Mouse (Mus musculus) MEL (cell line): ENCODE results near the gene Gm44579. TPM values are rescaled to one million over a fixed set of nuclear protein-coding genes. Genes with fewer than 3 reads are reported as not detected.

Experiments used
- DNase-seq: peaks from one replicate; pipeline ENCODE4 v3.0.0; 2011; ENCODE audit warnings: low read depth, low spot score
- H3K27ac ChIP-seq: 2 replicates; pipeline ENCODE4 v1.5.1; 2012; ENCODE audit warnings: low read depth, mild to moderate bottlenecking, control low read depth, low read length, moderate library complexity; ENCODE audit not compliant: control insufficient read depth
- H3K27me3 ChIP-seq, 2 experiments: fragments of 150-350 bp in 1 of 2; sonication (generic) in 1 of 2; 2 replicates each; pipeline ENCODE4 v1.6.1; 2012; ENCODE audit warnings: low read length in 2 of 2, mild to moderate bottlenecking in 2 of 2, improper control_type of control experiment in 1 of 2, moderate library complexity in 1 of 2; ENCODE audit not compliant: insufficient read depth in 2 of 2, control insufficient read depth in 1 of 2
- H3K36me3 ChIP-seq, 2 experiments: 2 replicates each; pipeline ENCODE4 v1.6.1; 2012 to 2014; ENCODE audit warnings: low read length in 2 of 2, improper control_type of control experiment in 1 of 2, inconsistent platforms in 1 of 2, mild to moderate bottlenecking in 1 of 2; ENCODE audit not compliant: insufficient read depth in 2 of 2, control insufficient read depth in 1 of 2
- H3K4me1 ChIP-seq, 2 experiments: fragments of 150-350 bp in 1 of 2; sonication (generic) in 1 of 2; 2 replicates each; pipeline ENCODE4 v1.6.1; 2012; ENCODE audit warnings: low read length in 2 of 2, improper control_type of control experiment in 1 of 2, mild to moderate bottlenecking in 1 of 2; ENCODE audit not compliant: insufficient read depth in 2 of 2, control insufficient read depth in 1 of 2
- H3K4me3 ChIP-seq, 2 experiments: fragments of 150-350 bp in 1 of 2; sonication (generic) in 1 of 2; 2 replicates each; pipeline ENCODE4 v1.5.1; 2012; ENCODE audit warnings: low read depth in 2 of 2, low read length in 2 of 2, mild to moderate bottlenecking in 2 of 2, moderate library complexity in 2 of 2, control low read depth in 1 of 2, improper control_type of control experiment in 1 of 2; ENCODE audit not compliant: control insufficient read depth in 1 of 2, insufficient read depth in 1 of 2
- H3K79me2 ChIP-seq: 2 replicates; pipeline ENCODE4 v1.6.1; 2012; ENCODE audit warnings: mild to moderate bottlenecking, low read length, moderate library complexity; ENCODE audit not compliant: control insufficient read depth, poor library complexity, insufficient read depth
- H3K9ac ChIP-seq: 2 replicates; pipeline ENCODE4 v1.6.1; 2012; ENCODE audit warnings: low read depth, mild to moderate bottlenecking, control low read depth, low read length, moderate library complexity; ENCODE audit not compliant: control insufficient read depth, poor library complexity, severe bottlenecking
- H3K9me3 ChIP-seq: fragments of 150-350 bp; sonication (generic); replicated peaks from 2 replicates; pipeline ENCODE4 v1.6.1; 2012; ENCODE audit warnings: mild to moderate bottlenecking, low read length, improper control_type of control experiment, moderate library complexity; ENCODE audit not compliant: insufficient read depth
- BHLHE40 ChIP-seq: IDR thresholded peaks from 2 replicates; pipeline ENCODE4 v1.6.1; 2012; ENCODE audit warnings: low read depth, mild to moderate bottlenecking, inconsistent platforms, low read length, improper control_type of control experiment, borderline replicate concordance
- E2F4 ChIP-seq: IDR thresholded peaks from 2 replicates; pipeline ENCODE4 v1.6.1; 2011; ENCODE audit warnings: low read depth, low read length, improper control_type of control experiment, borderline replicate concordance
- ELF1 ChIP-seq: IDR thresholded peaks from 2 replicates; pipeline ENCODE4 v1.6.1; 2014; ENCODE audit warnings: low read depth, mild to moderate bottlenecking, inconsistent platforms, low read length, improper control_type of control experiment, moderate library complexity
- EP300 ChIP-seq, 2 experiments: IDR thresholded peaks; 2 replicates each; pipeline ENCODE4 v1.6.1; 2011; ENCODE audit warnings: improper control_type of control experiment in 2 of 2, low read length in 2 of 2, low read depth in 1 of 2, mild to moderate bottlenecking in 1 of 2
- GABPA ChIP-seq: IDR thresholded peaks from 2 replicates; pipeline ENCODE4 v1.6.1; 2012; ENCODE audit warnings: low read depth, mild to moderate bottlenecking, inconsistent platforms, low read length, improper control_type of control experiment, moderate library complexity
- JUND ChIP-seq: IDR thresholded peaks from 2 replicates; pipeline ENCODE4 v1.6.1; 2011; ENCODE audit warnings: low read depth, mild to moderate bottlenecking, improper control_type of control experiment, low read length
- KAT2A ChIP-seq: conservative IDR thresholded peaks from 2 replicates; pipeline ENCODE4 v1.6.1; 2012; ENCODE audit warnings: low read depth, low read length, improper control_type of control experiment, inconsistent platforms
- MAX ChIP-seq: IDR thresholded peaks from 2 replicates; pipeline ENCODE4 v1.6.1; 2011; ENCODE audit warnings: low read length, improper control_type of control experiment
- MAZ ChIP-seq: IDR thresholded peaks from 2 replicates; pipeline ENCODE4 v1.6.1; 2012; ENCODE audit warnings: low read depth, mild to moderate bottlenecking, inconsistent platforms, low read length, improper control_type of control experiment
- MXI1 ChIP-seq: IDR thresholded peaks from 2 replicates; pipeline ENCODE4 v1.6.1; 2011; ENCODE audit warnings: mild to moderate bottlenecking, low read depth, low read length, improper control_type of control experiment
- MYC ChIP-seq: IDR thresholded peaks from 2 replicates; pipeline ENCODE4 v1.6.1; 2011; ENCODE audit warnings: low read depth, mild to moderate bottlenecking, low read length, improper control_type of control experiment, moderate library complexity
- NELFE ChIP-seq: IDR thresholded peaks from 2 replicates; pipeline ENCODE4 v1.6.1; 2011; ENCODE audit warnings: low read depth, low read length, improper control_type of control experiment
- POLR2AphosphoS5 ChIP-seq: IDR thresholded peaks from 2 replicates; pipeline ENCODE4 v1.6.1; 2012; ENCODE audit warnings: low read depth, borderline replicate concordance, mild to moderate bottlenecking, inconsistent platforms, low read length, moderate library complexity, mixed read lengths
- RAD21 ChIP-seq: IDR thresholded peaks from 2 replicates; pipeline ENCODE4 v1.6.1; 2011; ENCODE audit warnings: mild to moderate bottlenecking, low read depth, low read length, improper control_type of control experiment
- RCOR1 ChIP-seq: IDR thresholded peaks from 2 replicates; pipeline ENCODE4 v1.6.1; 2012; ENCODE audit warnings: low read depth, mild to moderate bottlenecking, inconsistent platforms, low read length, improper control_type of control experiment
- SMC3 ChIP-seq: IDR thresholded peaks from 2 replicates; pipeline ENCODE4 v1.6.1; 2011; ENCODE audit warnings: low read depth, low read length, improper control_type of control experiment
- TAL1 ChIP-seq: IDR thresholded peaks from 2 replicates; pipeline ENCODE4 v1.6.1; 2012; ENCODE audit warnings: mild to moderate bottlenecking, inconsistent platforms, low read length, moderate library complexity, mixed read lengths
- TCF12 ChIP-seq: IDR thresholded peaks from 2 replicates; pipeline ENCODE4 v1.6.1; 2014; ENCODE audit warnings: low read depth, mild to moderate bottlenecking, inconsistent platforms, low read length, improper control_type of control experiment, moderate library complexity
- UBTF ChIP-seq: IDR thresholded peaks from 2 replicates; pipeline ENCODE4 v1.6.1; 2012; ENCODE audit warnings: low read depth, mild to moderate bottlenecking, inconsistent platforms, low read length, improper control_type of control experiment, moderate library complexity, borderline replicate concordance; ENCODE audit not compliant: insufficient read depth
- ZC3H11A ChIP-seq: IDR thresholded peaks from 2 replicates; pipeline ENCODE4 v1.6.1; 2012; ENCODE audit warnings: low read depth, mild to moderate bottlenecking, inconsistent platforms, low read length, improper control_type of control experiment
- ZMIZ1 ChIP-seq: IDR thresholded peaks from 2 replicates; pipeline ENCODE4 v1.6.1; 2012; ENCODE audit warnings: low read depth, mild to moderate bottlenecking, inconsistent platforms, low read length, improper control_type of control experiment, moderate library complexity
- polyA plus RNA-seq, 2 experiments: library from polyadenylated mRNA; stranded (reverse) in 1 of 2; unstranded in 1 of 2; fragments of >175 nt in 1 of 2; fragments of >200 nt in 1 of 2; gene quantifications; 2 replicates each; pipeline versions ENCODE4 v1.2.1 to v1.2.4; 2012; ENCODE audit warnings: low replicate concordance in 2 of 2, low read depth in 1 of 2; ENCODE audit not compliant: insufficient read length in 2 of 2, insufficient read depth in 1 of 2, missing spikeins in 1 of 2
- total RNA-seq: library from RNA; depleted of rRNA; stranded (reverse); fragments of 300-350 nt; gene quantifications from 2 replicates; pipeline ENCODE4 v1.2.3, GENCODE M21; 2012

Gene Gm44579
- total and polyA plus RNA-seq, 3 experiments: not detected

DNA sequence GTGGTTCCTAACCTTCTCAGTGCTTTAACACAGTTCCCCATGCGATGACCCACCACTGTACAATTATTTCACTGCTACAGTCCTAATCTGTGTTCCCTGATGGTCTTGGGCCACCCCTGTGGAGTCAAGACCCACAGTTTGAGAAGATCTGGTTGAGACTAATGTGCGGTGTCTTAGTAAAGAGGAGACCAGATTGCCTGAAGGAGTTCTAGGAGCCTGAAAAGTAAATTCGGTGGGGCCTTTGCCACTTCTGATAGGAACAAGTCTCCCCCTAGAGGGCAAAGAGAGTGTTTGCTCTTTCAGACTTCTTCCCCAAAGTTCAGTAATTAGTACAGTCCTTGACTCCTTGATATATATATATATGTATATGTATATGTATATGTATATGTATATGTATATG, 67.2 kb downstream of the Gm44579 start (continued):
- no peak for TF ChIP-seq TCF12

DNA sequence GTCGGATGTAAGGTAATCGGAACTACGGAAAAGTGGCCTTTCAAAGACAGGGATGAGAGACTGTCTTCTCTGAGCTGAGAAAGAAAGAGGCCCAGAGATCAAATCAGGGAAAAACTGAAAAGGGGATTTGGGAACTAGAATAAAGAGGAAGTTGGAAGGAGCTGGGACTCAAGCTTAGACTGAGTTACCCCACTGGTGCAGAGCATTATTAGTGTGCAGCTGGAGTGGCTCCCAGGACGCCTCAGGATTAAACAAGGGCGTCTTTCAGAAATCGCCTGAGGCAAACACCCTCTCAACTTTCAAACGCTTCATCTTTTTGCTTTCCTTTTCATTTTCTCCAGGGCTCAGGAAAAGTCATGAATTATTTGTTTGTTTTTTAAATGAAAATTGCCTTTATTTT, 67.9 kb downstream of the Gm44579 start:
- Histone ChIP-seq H3K27ac (no peak overlapping the region), H3K9ac (no peak overlapping the region), H3K27me3 (peaks cover 0 to 1% of the 10 kb centered on the region in 2 experiments; a peak in 1 of 4 replicates), H3K79me2 (no peaks in the 10 kb centered on the region), H3K4me1 (0 out of 4 replicates have a peak, but pooled peaks cover 0 to 2% of the 10 kb centered on the region in 2 experiments), H3K9me3 (no peaks in the 10 kb centered on the region), H3K4me3 (no peak overlapping the region), H3K36me3 (peaks cover 0 to 2% of the 10 kb centered on the region in 2 experiments; a peak in 1 of 4 replicates)
- peak; percentile 46 for DNase-seq
- TF ChIP-seq ZC3H11A (no peak), TCF12 (no peak), EP300 (IDR thresholded peaks at IDR 0.05; ENCODE audit: low read depth in 1 of 2, low read length in 2 of 2) (peak in 1 of 2 experiments; percentile 34; a peak in 1 of 4 replicates), SMC3 (0 out of 2 replicates have a peak, but pooled peaks have one; percentile 4), RAD21 (no peak), RCOR1 (no peak), MYC (no peak)

DNA sequence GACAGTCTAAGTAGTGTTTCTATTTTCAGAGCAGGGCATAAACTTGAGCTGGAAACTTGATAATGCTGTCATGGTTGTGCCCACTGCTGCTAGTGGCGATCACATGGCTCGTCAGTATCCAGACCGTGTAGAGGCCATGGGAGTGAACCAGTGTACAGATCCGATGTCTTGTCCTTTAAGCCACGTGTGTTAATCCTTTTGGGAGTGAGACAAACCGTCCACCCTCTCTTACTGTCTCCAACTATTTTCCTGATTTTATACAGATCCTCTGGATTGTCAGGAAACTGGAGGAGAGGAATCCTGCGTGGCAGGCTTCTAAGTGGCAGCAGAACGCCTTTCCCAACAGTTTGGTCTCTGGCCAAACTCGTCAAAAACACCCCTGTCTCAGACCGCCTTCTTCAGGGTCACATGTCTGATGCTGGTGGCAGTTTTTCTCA, 71.6 kb downstream of the Gm44579 start:
- H3K4me1 ChIP-seq: peaks cover 6 to 12% of the 10 kb centered on the region in 2 experiments; a peak in 3 of 4 replicates
- DNase-seq: no peak
- TF ChIP-seq KAT2A (no peak), MAZ (no peak), TAL1 (no peak), ELF1 (no peak), BHLHE40 (no peak), UBTF (no peak), MAX (no peak), GABPA (no peak), NELFE (no peak), POLR2AphosphoS5 (no peak), ZMIZ1 (no peak), MXI1 (no peak), JUND (no peak), RAD21 (no peak), E2F4 (no peak)

More for the DNA sequence above, 71.6 kb downstream of the Gm44579 start:
- Histone ChIP-seq H3K27me3 (peaks cover 0 to 1% of the 10 kb centered on the region in 2 experiments; a peak in 1 of 4 replicates), H3K4me3 (no peak overlapping the region), H3K27ac (no peak overlapping the region), H3K9me3 (no peaks in the 10 kb centered on the region), H3K79me2 (peaks cover 9% of the 10 kb centered on the region), H3K9ac (no peak overlapping the region), H3K36me3 (peaks cover 0 to 6% of the 10 kb centered on the region in 2 experiments; a peak in 2 of 4 replicates)
